Mouse (Mus musculus) liver, adult 2 months (tissue): ENCODE data around the gene Cdc14a.

Source experiments
- CTCF ChIP-seq: fragments of 200-500 bp; IDR thresholded peaks from 2 replicates; pipeline ENCODE4 v1.5.1; 2011; ENCODE audit warnings: low read depth, low read length, control low read depth
- POLR2A ChIP-seq: fragments of 200-500 bp; IDR thresholded peaks from 2 replicates; pipeline ENCODE4 v1.6.1; 2011; ENCODE audit warnings: low read length, control low read depth; ENCODE audit not compliant: insufficient read depth; ENCODE audit errors: extremely low read depth

DNA sequence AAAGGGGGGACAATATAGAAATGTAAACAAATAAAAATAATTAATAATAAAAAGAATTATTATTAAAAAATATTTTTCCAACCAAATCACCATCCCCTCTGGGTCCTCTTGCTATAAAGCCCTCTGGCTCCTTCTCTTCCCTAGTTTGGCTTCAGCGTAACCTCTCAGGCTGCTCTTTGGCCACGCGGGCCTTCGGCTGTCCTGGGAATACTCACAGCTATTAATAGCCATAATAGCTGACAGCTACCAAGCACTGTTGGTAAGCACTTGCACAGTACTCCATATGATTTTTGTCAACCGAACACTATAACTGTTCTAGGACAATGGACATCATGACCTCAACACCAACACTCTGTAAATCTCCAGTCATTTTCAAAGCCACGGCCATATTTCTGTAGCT lies 135.0 kb downstream of the Cdc14a start:
- no peak for TF ChIP-seq CTCF
- no peak for TF ChIP-seq POLR2A
